Mouse (Mus musculus): ENCODE data around the gene Ybx2.
"Not testable (repeated sequence)": the region's sequence is repeated elsewhere in the genome, so short reads cannot be mapped to it uniquely, and the experiment has no call there.

- TF ChIP-seq E2F4 (IDR thresholded peaks at IDR 0.05; ENCODE audit: insufficient replicate concordance, low read depth, low read length); CTCF (conservative IDR thresholded peaks at IDR 0.05 in 1 of 2, IDR thresholded peaks at IDR 0.05 in 1 of 2; ENCODE audit: low read depth in 2 of 2, low read length in 2 of 2); MAZ (IDR thresholded peaks at IDR 0.05; ENCODE audit: low read depth, low read length); EP300 (IDR thresholded peaks at IDR 0.05; ENCODE audit: low read length); KAT2A (IDR thresholded peaks at IDR 0.05; ENCODE audit: insufficient replicate concordance, low read length): not testable (repeated sequence)
Observed at GRCm38 (mm10) chr11:69916652-69917378, 18.8 kb upstream of the Ybx2 start.

Data from CH12.LX (cell line).